Mouse (Mus musculus) ES-E14 (cell line): ENCODE measurements around the gene Lypd6b. TPM values are rescaled to one million over a fixed set of nuclear protein-coding genes. Genes with fewer than 3 reads are reported as not detected.

ENCODE experiments used
- DNase-seq: peaks from one replicate; pipeline ENCODE4 v3.0.0-alpha.2; 2013; ENCODE audit warnings: low read depth, low spot score
- H3K27ac ChIP-seq: 2 replicates; pipeline ENCODE4 v1.5.1; 2012; ENCODE audit warnings: low read depth, mild to moderate bottlenecking, low read length, moderate library complexity, mixed read lengths; ENCODE audit not compliant: poor library complexity, insufficient read depth, severe bottlenecking
- H3K36me3 ChIP-seq: 2 replicates; pipeline ENCODE4 v1.6.1; 2012; ENCODE audit warnings: mild to moderate bottlenecking, low read length, moderate library complexity, mixed read lengths; ENCODE audit not compliant: control insufficient read depth, poor library complexity, insufficient read depth, severe bottlenecking
- H3K4me1 ChIP-seq, 2 experiments: fragments of 150-350 bp in 1 of 2; sonication (generic) in 1 of 2; 2 replicates each; pipeline ENCODE4 v1.6.1; 2012; ENCODE audit warnings: low read length in 2 of 2, mild to moderate bottlenecking in 1 of 2, mixed read lengths in 1 of 2; ENCODE audit not compliant: control insufficient read depth in 2 of 2, insufficient read depth in 2 of 2, poor library complexity in 1 of 2
- H3K4me3 ChIP-seq, 2 experiments: fragments of 150-350 bp in 1 of 2; sonication (generic) in 1 of 2; 2 replicates each; pipeline ENCODE4 v1.5.1; 2012; ENCODE audit warnings: low read length in 2 of 2, low read depth in 1 of 2, mild to moderate bottlenecking in 1 of 2, mixed read lengths in 1 of 2; ENCODE audit not compliant: insufficient read depth in 1 of 2, poor library complexity in 1 of 2, severe bottlenecking in 1 of 2
- H3K9ac ChIP-seq: 2 replicates; pipeline ENCODE4 v1.6.1; 2012; ENCODE audit warnings: low read depth, mild to moderate bottlenecking, low read length, mixed read lengths; ENCODE audit not compliant: poor library complexity, insufficient read depth, severe bottlenecking
- H3K9me3 ChIP-seq: fragments of 150-350 bp; sonication (generic); 2 replicates; pipeline ENCODE4 v1.6.1; 2012; ENCODE audit warnings: low read depth, mild to moderate bottlenecking, low read length; ENCODE audit not compliant: control insufficient read depth, insufficient read depth
- CHD2 ChIP-seq: IDR thresholded peaks from 2 replicates; pipeline ENCODE4 v1.6.1; 2014; ENCODE audit warnings: mild to moderate bottlenecking, low read depth, low read length, inconsistent platforms
- HCFC1 ChIP-seq: IDR thresholded peaks from 2 replicates; pipeline ENCODE4 v1.6.1; 2012; ENCODE audit warnings: low read length, inconsistent platforms, borderline replicate concordance; ENCODE audit not compliant: insufficient read depth
- MAFK ChIP-seq: IDR thresholded peaks from 2 replicates; pipeline ENCODE4 v1.6.1; 2014; ENCODE audit warnings: mild to moderate bottlenecking, low read depth, low read length, inconsistent platforms; ENCODE audit not compliant: insufficient read depth
- ZC3H11A ChIP-seq: IDR thresholded peaks from 2 replicates; pipeline ENCODE4 v1.6.1; 2012; ENCODE audit warnings: low read depth, mild to moderate bottlenecking, inconsistent platforms, low read length, borderline replicate concordance
- ZNF384 ChIP-seq: IDR thresholded peaks from 2 replicates; pipeline ENCODE4 v1.6.1; 2012; ENCODE audit warnings: low read depth, low read length, inconsistent platforms
- in situ Hi-C, 2 experiments: fragments of 600-800 bp; cut with MboI; formaldehyde crosslinking; loops; one replicate each; pipeline ENCODE4 v1.15.1; 2025; ENCODE audit warnings: low sequenced_read_pairs in 2 of 2, inconsistent platforms in 1 of 2; ENCODE audit not compliant: unreplicated experiment in 2 of 2
- total RNA-seq: library from RNA; depleted of rRNA; stranded (reverse); fragments of 300-350 nt; gene quantifications from 2 replicates; pipeline ENCODE4 v1.2.3, GENCODE M21; 2012

Gene Lypd6b
- total RNA-seq, 1 experiment: 0.18 TPM

DNA sequence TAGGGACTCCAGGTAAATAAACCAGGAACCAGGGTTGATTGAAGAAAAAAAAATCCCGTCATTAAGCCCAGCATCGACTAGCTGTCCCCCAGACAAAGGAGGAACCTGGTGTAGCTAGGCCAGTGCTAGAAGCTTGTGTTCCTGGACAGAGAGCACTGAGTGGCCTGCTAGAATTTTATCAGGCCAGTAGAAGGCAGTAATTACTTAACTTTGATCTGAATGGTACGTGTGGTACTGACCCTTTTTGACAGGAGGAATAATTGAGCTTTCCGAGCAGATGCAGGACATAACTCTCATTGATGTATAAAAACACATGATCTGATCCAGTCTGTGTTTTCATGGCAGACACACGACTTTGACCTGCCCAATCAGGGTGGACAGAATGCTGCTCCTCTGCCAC is 154.6 kb downstream of the Lypd6b start:
- H3K27ac ChIP-seq: no peak overlapping the region
- H3K36me3 ChIP-seq: no peaks in the 10 kb centered on the region
- no peak for DNase-seq
- H3K9ac ChIP-seq: no peak overlapping the region
- H3K4me1 ChIP-seq: no peaks in the 10 kb centered on the region
- TF ChIP-seq CHD2 (no peak), ZC3H11A (no peak), HCFC1 (no peak), ZNF384 (no peak), MAFK (no peak)
- in situ Hi-C loops: no loop called here
- H3K9me3 ChIP-seq: no peaks in the 10 kb centered on the region
- no peak overlapping the region for H3K4me3 ChIP-seq

DNA sequence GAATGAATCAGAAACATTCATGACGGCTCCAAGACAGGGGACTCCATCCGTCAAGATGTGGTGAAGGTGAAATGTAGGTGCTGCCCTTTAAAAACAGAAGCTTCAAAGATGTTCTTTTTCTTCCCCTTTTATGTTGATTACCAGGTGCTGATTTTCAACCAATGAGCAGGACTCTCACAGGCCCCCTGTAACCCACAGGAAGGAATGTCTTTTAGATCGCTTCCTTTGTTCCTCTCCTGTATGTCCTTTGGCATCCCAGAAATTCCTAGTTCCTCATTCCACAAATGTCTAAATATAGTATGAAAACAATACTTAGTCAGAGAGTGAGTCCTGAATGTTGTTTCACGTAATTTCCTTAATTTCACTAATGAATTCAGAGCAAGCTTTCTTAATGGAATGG is 164.2 kb downstream of the Lypd6b start:
- no peaks in the 10 kb centered on the region for H3K4me1 ChIP-seq
- DNase-seq: peak; percentile 9
- H3K27ac ChIP-seq: no peak overlapping the region
- in situ Hi-C loops: no loop called here
- H3K9me3 ChIP-seq: no peaks in the 10 kb centered on the region
- no peak overlapping the region for H3K4me3 ChIP-seq
- TF ChIP-seq CHD2 (no peak), ZC3H11A (no peak), MAFK (no peak), ZNF384 (no peak), HCFC1 (no peak)
- no peak overlapping the region for H3K9ac ChIP-seq
- H3K36me3 ChIP-seq: no peaks in the 10 kb centered on the region

DNA sequence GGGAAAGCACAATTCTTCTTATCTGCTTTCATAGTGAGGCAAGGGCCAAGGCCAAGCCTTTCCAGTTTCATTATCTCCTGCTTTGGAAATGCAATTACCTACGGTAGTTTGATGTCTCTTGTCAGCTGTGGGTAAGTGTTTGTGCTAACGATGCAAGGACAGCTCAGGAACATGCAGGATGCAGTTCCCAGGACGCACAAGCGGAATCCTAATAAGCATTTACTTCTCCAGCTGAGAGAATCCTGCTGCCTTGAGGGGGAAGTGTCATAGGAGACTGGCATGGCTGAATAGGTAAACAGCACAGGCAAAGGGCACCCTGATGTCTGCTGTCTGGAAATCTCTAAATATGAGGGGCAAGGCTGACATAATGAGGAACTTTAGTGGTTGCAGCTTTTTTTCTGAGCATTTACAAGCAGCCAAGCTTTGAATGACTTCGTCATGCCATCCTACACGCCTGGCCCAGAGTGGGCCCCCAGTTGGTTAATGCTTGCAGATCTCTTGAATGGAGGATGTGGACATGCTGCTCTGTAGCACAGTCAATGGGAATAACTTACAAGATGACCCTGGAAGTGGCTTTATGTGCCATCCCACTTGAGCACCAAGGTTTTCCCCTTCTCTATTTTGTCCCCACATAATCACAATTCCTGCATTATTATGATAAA is 165.3 kb downstream of the Lypd6b start:
- no peaks in the 10 kb centered on the region for H3K9me3 ChIP-seq
- no peaks in the 10 kb centered on the region for H3K4me1 ChIP-seq
- H3K9ac ChIP-seq: no peak overlapping the region
- no peak for DNase-seq
- TF ChIP-seq HCFC1 (no peak), MAFK (no peak), CHD2 (no peak), ZC3H11A (no peak), ZNF384 (no peak)
- H3K4me3 ChIP-seq: no peak overlapping the region
- in situ Hi-C loops: no loop called here
- H3K27ac ChIP-seq: no peak overlapping the region
- H3K36me3 ChIP-seq: no peaks in the 10 kb centered on the region

DNA sequence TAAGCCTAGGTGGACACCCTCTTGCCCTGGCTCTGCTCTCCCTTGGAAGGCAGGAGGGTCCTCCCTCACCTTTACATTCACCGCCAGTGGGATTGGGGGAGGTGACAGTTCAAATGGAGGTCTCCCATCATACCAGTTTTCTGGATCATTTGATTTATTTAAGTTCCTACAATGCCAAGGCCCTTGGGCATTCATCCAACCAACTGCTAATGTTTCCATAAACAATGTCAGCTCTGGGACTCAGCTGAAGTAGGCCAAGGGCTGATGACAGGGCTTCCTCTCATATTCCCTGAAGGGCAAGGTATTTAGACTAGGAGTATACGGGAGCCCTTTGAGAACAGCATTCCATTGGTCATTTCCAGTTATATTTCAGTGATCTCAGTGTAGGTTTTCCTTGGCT is 170.0 kb downstream of the Lypd6b start:
- Histone ChIP-seq H3K27ac (no peak overlapping the region), H3K9me3 (no peaks in the 10 kb centered on the region), H3K4me3 (no peak overlapping the region), H3K4me1 (no peaks in the 10 kb centered on the region), H3K36me3 (no peaks in the 10 kb centered on the region), H3K9ac (no peak overlapping the region)
- in situ Hi-C loops: no loop called here
- no peak for TF ChIP-seq CHD2
- TF ChIP-seq MAFK: no peak
- no peak for TF ChIP-seq ZNF384
- TF ChIP-seq ZC3H11A: no peak
- no peak for TF ChIP-seq HCFC1
- no peak for DNase-seq

DNA sequence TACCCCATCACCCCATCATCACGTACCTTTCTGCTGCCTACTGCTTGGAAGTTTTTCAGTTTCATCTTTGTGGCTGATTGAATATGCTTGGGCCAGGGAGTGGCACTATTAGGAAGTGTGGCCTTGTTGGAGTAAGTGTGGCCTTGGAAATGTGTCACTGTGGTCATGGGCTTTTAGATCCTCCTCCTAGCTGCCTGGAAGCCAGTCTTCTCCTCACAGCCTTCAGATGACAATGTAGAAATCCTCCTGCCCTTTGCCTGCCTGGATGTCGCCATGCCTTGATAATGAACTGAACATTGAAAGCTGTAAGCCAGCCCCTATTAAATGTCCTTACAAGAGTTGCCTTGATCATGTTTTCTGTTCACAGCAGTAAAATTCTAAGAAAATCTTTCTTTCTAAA is 174.5 kb downstream of the Lypd6b start:
- H3K4me3 ChIP-seq: no peak overlapping the region
- no peak overlapping the region for H3K9ac ChIP-seq
- H3K36me3 ChIP-seq: no peaks in the 10 kb centered on the region
- DNase-seq: no peak
- H3K27ac ChIP-seq: no peak overlapping the region
- no peaks in the 10 kb centered on the region for H3K4me1 ChIP-seq
- H3K9me3 ChIP-seq: no peaks in the 10 kb centered on the region
- in situ Hi-C loops: no loop called here
- no peak for TF ChIP-seq ZC3H11A
- TF ChIP-seq HCFC1: no peak
- no peak for TF ChIP-seq MAFK
- no peak for TF ChIP-seq ZNF384
- TF ChIP-seq CHD2: no peak
